Mouse (Mus musculus): Measurements from ENCODE around the gene St8sia1.

GRCm38 (mm10) chr6:142990516-142990915 is 26.3 kb upstream of the St8sia1 start:
- TF ChIP-seq CTCF (IDR thresholded peaks at IDR 0.05; ENCODE audit: low read depth) (no peak), EP300 (optimal IDR thresholded peaks at IDR 0.05) (no peak)

Measured in stomach, postnatal 0 days (tissue).